Mouse (Mus musculus): ENCODE measurements around the gene Ccdc116.
"Not testable (repeated sequence)": the region's sequence is repeated elsewhere in the genome, so short reads cannot be mapped to it uniquely, and the experiment has no call there.

Ccdc116 gene

GRCm38 (mm10) chr16:17146772-17147235 lies at the start of gene Ccdc116:
TSS of gene Ccdc116 (minus strand) at chr16:17147229.
- DNase-seq (ENCODE audit: extremely low read depth, insufficient read length, low spot score): no peak

- DNase-seq (ENCODE audit: extremely low read depth, insufficient read length, low spot score): no peak
Measured at GRCm38 (mm10) chr16:17193823-17194222, 46.8 kb upstream of the Ccdc116 start.

- no peak for DNase-seq (ENCODE audit: extremely low read depth, insufficient read length, low spot score)
Measured at GRCm38 (mm10) chr16:17185475-17185874, 38.4 kb upstream of the Ccdc116 start.

GRCm38 (mm10) chr16:17183003-17183402 lies 36.0 kb upstream of the Ccdc116 start:
- DNase-seq (ENCODE audit: extremely low read depth, insufficient read length, low spot score): no peak

GRCm38 (mm10) chr16:17182136-17182535 lies 35.1 kb upstream of the Ccdc116 start:
- no peak for DNase-seq (ENCODE audit: extremely low read depth, insufficient read length, low spot score)

- DNase-seq (ENCODE audit: extremely low read depth, insufficient read length, low spot score): no peak
Measured at GRCm38 (mm10) chr16:17181382-17181781, 34.4 kb upstream of the Ccdc116 start.

- no peak for DNase-seq (ENCODE audit: extremely low read depth, insufficient read length, low spot score)
Measured at GRCm38 (mm10) chr16:17179706-17180105, 32.7 kb upstream of the Ccdc116 start.

DNA sequence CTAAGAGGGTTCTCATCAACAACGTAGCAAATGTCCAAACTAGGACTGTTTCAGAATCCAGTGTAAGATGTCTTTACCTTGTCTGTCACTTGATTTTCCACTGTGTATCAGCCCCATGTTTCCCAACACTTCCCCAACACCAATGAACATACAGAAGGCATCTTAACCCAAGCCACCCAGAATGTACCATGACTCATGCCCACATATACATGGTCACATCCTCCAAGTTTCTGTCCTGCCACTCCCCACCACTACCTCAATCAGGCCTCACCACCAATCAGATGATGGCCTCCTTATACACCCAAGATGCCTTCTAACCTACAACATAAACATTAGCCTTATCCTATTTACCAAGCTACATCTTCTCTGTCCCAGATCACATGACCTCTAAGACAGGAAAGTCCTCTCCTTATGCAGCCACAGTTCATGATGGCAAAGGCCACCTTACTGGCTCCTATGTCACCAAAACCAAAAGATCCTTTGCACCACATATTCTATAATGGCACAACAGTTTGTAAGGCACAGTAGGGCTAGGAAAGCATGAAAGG lies 30.7 kb upstream of the Ccdc116 start:
- no peak for DNase-seq (ENCODE audit: extremely low read depth, insufficient read length, low spot score)

DNA sequence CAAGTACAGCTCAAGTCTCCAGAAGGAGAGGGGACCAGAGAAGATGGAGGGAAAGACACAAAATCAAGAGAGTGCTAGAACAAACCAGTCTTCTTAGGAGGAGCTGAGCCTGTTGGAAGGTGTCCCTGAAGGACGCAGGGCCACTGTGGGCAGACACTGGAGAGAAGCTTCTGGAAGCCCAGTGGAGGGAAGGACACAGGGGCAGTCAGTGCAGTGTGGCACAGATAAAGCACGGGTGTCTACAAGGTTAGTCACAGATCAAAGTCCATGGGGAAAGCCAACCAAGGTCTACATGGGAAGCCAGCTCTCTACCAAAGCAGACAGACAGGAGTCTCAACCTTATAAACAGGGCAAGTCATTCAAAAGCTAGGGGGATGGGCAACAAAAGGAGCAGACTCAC lies 28.7 kb upstream of the Ccdc116 start:
- DNase-seq (ENCODE audit: extremely low read depth, insufficient read length, low spot score): no peak

DNA sequence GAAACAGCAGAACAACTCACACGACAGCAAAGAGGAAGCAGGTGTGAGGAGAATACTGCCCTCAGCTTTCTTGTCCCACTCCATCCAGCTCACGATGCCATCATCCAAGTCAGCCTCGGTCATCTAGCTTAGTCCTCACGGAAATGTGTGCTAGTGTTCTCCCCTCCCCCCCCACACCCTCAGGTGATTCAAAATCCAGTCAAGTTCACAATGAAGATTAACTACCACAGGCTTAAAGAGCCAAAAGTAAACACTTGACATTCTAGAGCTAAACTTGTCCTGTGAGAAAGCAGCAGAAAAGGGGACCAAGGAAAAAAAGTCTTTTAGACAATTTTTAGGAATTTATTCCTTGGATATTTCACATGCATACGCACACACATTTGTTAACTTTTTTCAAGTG lies 21.0 kb upstream of the Ccdc116 start:
- DNase-seq (ENCODE audit: extremely low read depth, insufficient read length, low spot score): no peak

DNA sequence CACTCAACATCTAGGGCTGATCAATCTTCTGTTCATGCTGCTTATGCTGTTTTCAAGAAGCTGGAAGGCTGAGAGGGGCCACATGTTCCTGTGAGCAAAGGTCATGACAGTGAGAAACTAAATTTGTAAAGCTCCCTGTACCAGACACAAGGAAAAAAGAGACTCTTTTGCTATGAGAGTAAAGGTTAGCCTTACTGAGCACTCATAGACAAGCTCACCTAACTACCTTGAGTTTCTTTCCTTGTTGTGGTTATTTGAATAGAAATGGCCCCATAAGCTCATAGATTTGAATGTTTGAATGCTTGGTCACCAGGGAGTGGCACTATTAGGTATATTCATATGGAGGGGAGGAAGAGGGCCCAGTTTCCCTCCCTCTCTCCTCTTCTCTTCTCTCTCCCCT lies 20.1 kb upstream of the Ccdc116 start:
- DNase-seq (ENCODE audit: extremely low read depth, insufficient read length, low spot score): no peak

GRCm38 (mm10) chr16:17165478-17165877 lies 18.4 kb upstream of the Ccdc116 start:
- DNase-seq (ENCODE audit: extremely low read depth, insufficient read length, low spot score): not testable (repeated sequence)

DNA sequence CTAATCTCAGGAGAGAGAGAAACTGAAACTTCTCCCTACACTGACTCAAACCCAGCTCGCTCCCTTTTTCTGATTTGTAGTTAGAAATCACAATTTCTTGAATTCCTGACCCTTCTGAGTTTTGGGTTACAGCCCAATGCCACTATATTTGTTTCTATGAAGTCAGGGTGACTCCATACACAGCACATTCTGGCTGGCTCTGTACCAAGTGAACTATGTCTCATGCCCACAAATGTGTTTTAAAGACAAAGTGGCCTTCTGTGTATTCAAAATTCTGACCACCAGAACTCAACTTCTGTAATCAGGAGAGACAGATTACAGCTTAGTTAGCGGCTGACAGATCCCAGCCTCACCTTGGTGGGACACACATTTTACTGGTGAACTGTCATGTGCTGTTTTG lies 7.3 kb upstream of the Ccdc116 start:
- DNase-seq (ENCODE audit: extremely low read depth, insufficient read length, low spot score): no peak

- no peak for DNase-seq (ENCODE audit: extremely low read depth, insufficient read length, low spot score)
Measured at GRCm38 (mm10) chr16:17151874-17152273, 4.8 kb upstream of the Ccdc116 start.

GRCm38 (mm10) chr16:17150520-17151258 lies 3.7 kb upstream of the Ccdc116 start:
- no peak for DNase-seq (ENCODE audit: extremely low read depth, insufficient read length, low spot score)

- DNase-seq (ENCODE audit: extremely low read depth, insufficient read length, low spot score): no peak
Measured at GRCm38 (mm10) chr16:17148084-17148483, 1.1 kb upstream of the Ccdc116 start.

- DNase-seq (ENCODE audit: extremely low read depth, insufficient read length, low spot score): no peak
Measured at GRCm38 (mm10) chr16:17147391-17147929, 431 bp upstream of the Ccdc116 start.

GRCm38 (mm10) chr16:17144339-17144738 lies 2.7 kb downstream of the Ccdc116 start, which contains the start of gene Ydjc:
TSS of gene Ydjc (plus strand) at chr16:17144621.
- no peak for DNase-seq (ENCODE audit: extremely low read depth, insufficient read length, low spot score)

DNA sequence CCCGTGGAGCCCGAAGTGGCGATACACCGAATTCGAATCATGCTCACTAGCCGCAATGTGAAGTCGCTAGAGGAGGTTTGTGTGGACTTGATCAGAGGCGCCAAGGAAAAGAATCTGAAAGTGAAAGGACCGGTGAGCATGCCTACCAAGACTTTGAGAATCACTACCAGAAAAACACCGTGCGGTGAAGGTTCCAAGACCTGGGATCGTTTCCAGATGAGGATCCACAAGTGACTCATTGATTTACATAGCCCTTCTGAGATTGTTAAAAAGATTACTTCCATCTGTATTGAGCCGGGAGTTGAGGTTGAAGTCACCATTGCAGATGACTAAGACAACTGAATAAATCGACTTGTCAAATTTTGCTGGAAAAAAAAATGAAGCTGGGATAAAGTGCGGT lies 9.7 kb downstream of the Ccdc116 start:
- DNase-seq (ENCODE audit: extremely low read depth, insufficient read length, low spot score): no peak

DNA sequence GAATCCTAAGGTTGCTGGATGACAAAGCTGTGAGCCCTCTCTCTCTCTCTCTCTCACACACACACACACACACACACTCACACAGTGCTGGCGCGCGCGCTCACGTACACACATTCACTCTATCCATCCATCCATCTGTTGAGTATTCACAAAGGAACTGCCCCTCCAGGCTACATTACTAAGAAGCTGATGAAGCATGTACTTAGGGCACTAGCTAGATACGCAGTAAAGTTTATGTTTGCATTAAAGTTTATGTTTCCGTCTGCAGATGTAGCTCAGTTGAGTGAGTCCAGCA lies 14.2 kb downstream of the Ccdc116 start:
- no peak for DNase-seq (ENCODE audit: extremely low read depth, insufficient read length, low spot score)

DNA sequence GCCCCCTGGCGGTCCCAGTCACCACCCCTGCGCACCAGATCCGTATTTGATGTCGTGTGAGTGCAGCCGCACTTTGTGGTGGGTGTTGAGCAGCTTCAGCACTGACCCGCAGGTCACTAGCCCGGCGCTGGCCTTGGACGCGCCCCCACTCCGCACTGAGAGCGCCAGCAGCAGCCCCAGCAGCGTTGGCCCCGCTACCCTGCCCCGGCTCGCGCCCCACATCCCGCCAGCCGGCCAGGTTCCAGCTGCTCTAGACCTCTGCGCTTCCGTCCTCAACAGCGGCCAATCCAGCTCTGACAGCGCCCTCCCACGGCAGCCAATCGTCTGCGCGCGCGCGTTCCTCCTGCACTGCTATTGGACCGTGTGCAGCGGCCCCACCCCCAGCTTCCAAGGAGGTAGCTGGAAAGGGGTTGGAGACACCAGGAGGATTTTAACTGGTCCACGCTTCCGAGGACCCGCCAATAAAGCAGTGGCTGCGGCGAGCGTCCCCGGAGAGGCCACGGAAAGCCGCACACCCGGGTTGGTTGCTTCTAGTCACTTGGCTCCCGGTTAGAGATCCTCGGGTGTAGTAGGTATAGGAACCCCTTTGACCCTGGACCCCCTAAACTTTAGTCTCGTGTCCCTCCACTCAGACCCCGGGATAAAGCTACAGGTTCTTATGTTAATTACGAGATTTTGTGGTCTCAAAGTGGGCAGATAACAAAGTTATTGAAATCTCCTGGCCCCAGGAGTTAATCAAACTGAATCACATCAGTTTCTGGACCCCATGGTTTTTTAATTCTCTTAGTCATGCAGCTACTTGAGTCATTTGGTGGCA lies 14.7 kb downstream of the Ccdc116 start, which contains the start of gene Sdf2l1:
Gene Sdf2l1 (minus strand): TSS at position 295 of the 817 bp plus-strand sequence.
- peak; percentile 99 for DNase-seq (ENCODE audit: extremely low read depth, insufficient read length, low spot score)
